8 mouse cellular contexts compared by ENCODE assay signal in the genomic region with DNA sequence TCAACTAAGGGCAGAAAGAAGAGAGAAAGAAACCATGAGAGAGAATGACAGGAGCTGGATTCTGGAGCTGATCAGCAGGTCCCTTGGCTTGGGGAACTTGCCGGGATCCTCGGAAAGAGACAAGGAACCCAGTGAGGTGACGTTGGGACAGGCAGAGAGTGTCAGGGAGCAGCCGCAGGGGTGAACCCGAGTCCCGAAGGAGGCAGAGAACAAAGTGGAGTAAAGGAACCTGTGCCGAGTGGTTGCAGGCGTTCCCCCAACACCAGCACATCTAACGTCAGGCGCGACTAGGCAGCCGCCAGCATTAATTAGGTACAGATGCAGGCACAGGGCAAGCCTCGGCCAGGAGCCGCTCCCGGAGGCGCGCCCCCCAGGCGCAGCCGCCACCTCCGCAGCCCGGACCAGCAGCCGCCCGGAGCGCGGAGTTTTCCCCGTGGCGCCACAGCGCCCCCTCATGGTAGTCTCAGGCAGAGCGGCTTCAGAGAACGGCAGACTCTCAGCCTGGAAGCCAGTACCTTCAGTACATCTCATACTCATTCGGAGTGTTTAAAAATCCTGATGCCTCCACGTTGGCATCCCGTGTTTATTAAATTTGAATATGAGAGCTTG. TPM values are rescaled to one million over a fixed set of nuclear protein-coding genes. Genes with fewer than 3 reads are reported as not detected.
DNase-seq lines count a peak whose midpoint lies in the region; ATAC-seq and TF ChIP-seq lines count a peak whose summit lies in the region.

No protein-coding gene starts in this region.

- peak; percentile 82 to 98 for TF ChIP-seq CTCF in CH12.LX (conservative IDR thresholded peaks at IDR 0.05 in 1 of 2, IDR thresholded peaks at IDR 0.05 in 1 of 2; ENCODE audit: low read depth in 2 of 2, low read length in 2 of 2)
- peak; percentile 92 for TF ChIP-seq CTCF in heart, postnatal 0 days (IDR thresholded peaks at IDR 0.05; ENCODE audit: low read depth)
- TF ChIP-seq CTCF in liver, postnatal 0 days (IDR thresholded peaks at IDR 0.05; ENCODE audit: low read depth) = peak; percentile 91

- H3K4me1 ChIP-seq in CH12.LX (ENCODE audit: control insufficient read depth in 1 of 2, insufficient read depth in 2 of 2) = peaks cover 13 to 36% of the 10 kb centered on the region in 2 experiments
- peaks cover 19% of the 10 kb centered on the region for H3K4me1 ChIP-seq in forebrain, embryonic 12.5 days
- H3K4me1 ChIP-seq in heart, postnatal 0 days (ENCODE audit: control insufficient read depth, insufficient read depth) = no peaks in the 10 kb centered on the region
- H3K4me1 ChIP-seq in liver, postnatal 0 days (ENCODE audit: insufficient read depth) = peaks cover 3% of the 10 kb centered on the region
- 0 out of 2 replicates have a peak, but pooled peaks cover 6% of the 10 kb centered on the region for H3K4me1 ChIP-seq in neural tube, embryonic 14.5 days (ENCODE audit: control insufficient read depth, insufficient read depth, low read length)

- TF ChIP-seq EP300 in CH12.LX (IDR thresholded peaks at IDR 0.05; ENCODE audit: low read length) = no peak; the same call in 1 of the 2 replicates
- no peak for TF ChIP-seq EP300 in heart, postnatal 0 days (IDR thresholded peaks at IDR 0.05; ENCODE audit: low read depth)
- TF ChIP-seq EP300 in liver, postnatal 0 days (IDR thresholded peaks at IDR 0.05; ENCODE audit: low read depth) = no peak

- peak; percentile 90 for ATAC-seq in forebrain, embryonic 12.5 days (ENCODE audit: low FRiP score)
- peak; percentile 81 for ATAC-seq in heart, postnatal 0 days (ENCODE audit: insufficient read depth, low read depth)
- ATAC-seq in liver, postnatal 0 days = peak; percentile 62
- ATAC-seq in neural tube, embryonic 14.5 days (ENCODE audit: low read depth) = peak; percentile 72

- peak overlapping the region; percentile 46 for H3K9ac ChIP-seq in CH12.LX (ENCODE audit: insufficient read depth, low read depth)
- H3K9ac ChIP-seq in forebrain, embryonic 12.5 days = peak overlapping the region; percentile 42
- 0 out of 2 replicates have a peak overlapping the region, but pooled peaks have one; percentile 36 for H3K9ac ChIP-seq in heart, postnatal 0 days (replicated peaks; ENCODE audit: low read depth, low read length)
- peak overlapping the region; percentile 23 for H3K9ac ChIP-seq in liver, postnatal 0 days (replicated peaks)
- H3K9ac ChIP-seq in neural tube, embryonic 14.5 days (replicated peaks; ENCODE audit: low read depth, low read length) = peak overlapping the region; percentile 32; the same call in 1 of the 2 replicates

- DNase-seq in CH12.LX (ENCODE audit: extremely low read depth) = peak; percentile 72
- peak; percentile 49 for DNase-seq in c-Kit-positive CD71-positive TER-119-negative erythroid progenitor cells, embryonic 14.5 days (ENCODE audit: low read depth)
- DNase-seq in heart, postnatal 0 days (ENCODE audit: low spot score) = peak; percentile 60
- DNase-seq in kidney, postnatal 4 days = peak; percentile 92
- peak; percentile 87 for DNase-seq in liver, postnatal 0 days
- DNase-seq in testis, postnatal 10 days (ENCODE audit: low spot score) = peak; percentile 95

- TF ChIP-seq RAD21 in CH12.LX (IDR thresholded peaks at IDR 0.05; ENCODE audit: low read depth, low read length) = peak; percentile 98

- in situ Hi-C loops in CH12.LX (cut with MboI; ENCODE audit: low pct_ligation_motif_present, low pct_unique_long_range_greater_than_20kb, low sequenced_read_pairs) = no loop called here

- peak overlapping the region; percentile 21 to 51 (median 34) for H3K4me3 ChIP-seq in CH12.LX (replicated peaks in 1 of 3; ENCODE audit: low read depth in 2 of 3, low read length in 2 of 3, poor library complexity in 1 of 3)
- peak overlapping the region; percentile 41 for H3K4me3 ChIP-seq in forebrain, embryonic 12.5 days (replicated peaks)
- peak overlapping the region; percentile 52 for H3K4me3 ChIP-seq in heart, postnatal 0 days (ENCODE audit: low read depth, low read length)
- H3K4me3 ChIP-seq in liver, postnatal 0 days (ENCODE audit: low read depth, low read length) = peak overlapping the region; percentile 43
- H3K4me3 ChIP-seq in neural tube, embryonic 14.5 days (ENCODE audit: low read depth, low read length) = peak overlapping the region; percentile 25

- no peaks in the 10 kb centered on the region for H3K36me3 ChIP-seq in CH12.LX (replicated peaks in 1 of 2; ENCODE audit: control insufficient read depth in 1 of 2, insufficient read depth in 1 of 2, low read length in 1 of 2)
- H3K36me3 ChIP-seq in forebrain, embryonic 12.5 days (replicated peaks) = no peaks in the 10 kb centered on the region
- no peaks in the 10 kb centered on the region for H3K36me3 ChIP-seq in heart, postnatal 0 days (replicated peaks; ENCODE audit: control insufficient read depth, insufficient read depth, low read length)
- no peaks in the 10 kb centered on the region for H3K36me3 ChIP-seq in liver, postnatal 0 days (replicated peaks; ENCODE audit: insufficient read depth, low read length)
- no peaks in the 10 kb centered on the region for H3K36me3 ChIP-seq in neural tube, embryonic 14.5 days (ENCODE audit: control insufficient read depth, insufficient read depth, low read length)

- H3K9me3 ChIP-seq in CH12.LX (replicated peaks; ENCODE audit: low read length) = peaks cover 3% of the 10 kb centered on the region
- no peaks in the 10 kb centered on the region for H3K9me3 ChIP-seq in forebrain, embryonic 12.5 days
- no peaks in the 10 kb centered on the region for H3K9me3 ChIP-seq in heart, postnatal 0 days (replicated peaks; ENCODE audit: control insufficient read depth, low read length)
- H3K9me3 ChIP-seq in liver, postnatal 0 days (ENCODE audit: low read length) = no peaks in the 10 kb centered on the region
- H3K9me3 ChIP-seq in neural tube, embryonic 14.5 days (ENCODE audit: control insufficient read depth, low read length) = no peaks in the 10 kb centered on the region

- no peak overlapping the region for H3K27ac ChIP-seq in CH12.LX (ENCODE audit: insufficient read depth, low read depth)
- no peak overlapping the region for H3K27ac ChIP-seq in forebrain, embryonic 12.5 days
- no peak overlapping the region for H3K27ac ChIP-seq in heart, postnatal 0 days (ENCODE audit: low read depth)
- H3K27ac ChIP-seq in liver, postnatal 0 days (ENCODE audit: low read depth) = no peak overlapping the region
- no peak overlapping the region for H3K27ac ChIP-seq in neural tube, embryonic 14.5 days (ENCODE audit: low read depth, low read length)

- 1% methylated on average over 32 of the region's 33 CpGs for WGBS in forebrain, embryonic 12.5 days
- under 1% methylated on average over 33 of the region's 33 CpGs for WGBS in heart, postnatal 0 days
- under 1% methylated on average over 32 of the region's 33 CpGs for WGBS in liver, postnatal 0 days (ENCODE audit: insufficient replicate concordance)
- 2% methylated on average over 33 of the region's 33 CpGs for WGBS in neural tube, embryonic 14.5 days

- dilution Hi-C loops in CH12.LX (cut with MboI; ENCODE audit: extremely low pct_ligation_motif_present, extremely low pct_unique_long_range_greater_than_20kb, low sequenced_read_pairs) = no loop called here

- no peak for TF ChIP-seq POLR2A in CH12.LX (IDR thresholded peaks at IDR 0.05; ENCODE audit: low read depth, low read length)

- no peaks in the 10 kb centered on the region for H3K79me2 ChIP-seq in CH12.LX (replicated peaks; ENCODE audit: control insufficient read depth, extremely low read depth, insufficient read depth, poor library complexity, severe bottlenecking)

- peaks cover 43% of the 10 kb centered on the region for H3K27me3 ChIP-seq in CH12.LX (replicated peaks)
- peaks cover 79% of the 10 kb centered on the region for H3K27me3 ChIP-seq in forebrain, embryonic 12.5 days
- H3K27me3 ChIP-seq in heart, postnatal 0 days (ENCODE audit: control insufficient read depth, insufficient read depth, low read length) = peaks cover 38% of the 10 kb centered on the region
- 0 out of 2 replicates have a peak, but pooled peaks cover 5% of the 10 kb centered on the region for H3K27me3 ChIP-seq in liver, postnatal 0 days (ENCODE audit: insufficient read depth, low read length)
- H3K27me3 ChIP-seq in neural tube, embryonic 14.5 days (ENCODE audit: control insufficient read depth, insufficient read depth, low read length) = peaks cover 20% of the 10 kb centered on the region

- H3K4me2 ChIP-seq in CH12.LX (ENCODE audit: insufficient read depth, low read depth, poor library complexity, severe bottlenecking) = peak overlapping the region; percentile 88
- H3K4me2 ChIP-seq in forebrain, embryonic 12.5 days = peak overlapping the region; percentile 69
- peak overlapping the region; percentile 92 for H3K4me2 ChIP-seq in heart, postnatal 0 days (ENCODE audit: low read depth, low read length)
- peak overlapping the region; percentile 79 for H3K4me2 ChIP-seq in liver, postnatal 0 days (ENCODE audit: low read depth, low read length)
- H3K4me2 ChIP-seq in neural tube, embryonic 14.5 days (ENCODE audit: low read depth, low read length) = peak overlapping the region; percentile 65

TF ChIP-seq in CH12.LX, 34 proteins besides CTCF, POLR2A, EP300 and RAD21 (continues in another document):
- TF ChIP-seq BHLHE40 (IDR thresholded peaks at IDR 0.05; ENCODE audit: low read depth, low read length) = no peak
- no peak for TF ChIP-seq GABPA (IDR thresholded peaks at IDR 0.05; ENCODE audit: insufficient replicate concordance, low read depth, low read length)
- TF ChIP-seq MAFK (IDR thresholded peaks at IDR 0.05; ENCODE audit: insufficient replicate concordance, low read length) = no peak
- TF ChIP-seq KAT2A (IDR thresholded peaks at IDR 0.05; ENCODE audit: insufficient replicate concordance, low read length) = no peak

RNA-seq across cellular contexts. Expression of a gene that starts 31.1 kb away (rescaled TPM):
- total RNA-seq in CH12.LX (2012; rRNA removed) = not detected in 2 replicates
- total RNA-seq in CH12.LX (2014; rRNA removed) = not detected in 2 replicates
- not detected in 2 replicates for polyA plus RNA-seq in CH12.LX (2012; ENCODE audit: insufficient read length, low read depth)
- not detected in 2 replicates for polyA plus RNA-seq in forebrain, embryonic 12.5 days (2016; fragmentation: Nextera tagmentation; extraction: Ambion mirVana)
- total RNA-seq in heart, postnatal 0 days (2014; rRNA removed; ENCODE audit: low replicate concordance) = 1.2 TPM in 1 of 2 replicates, not detected in the other
- 0.10 and 0.19 TPM in 2 replicates for polyA plus RNA-seq in heart, postnatal 0 days (2015; fragmentation: Nextera tagmentation; extraction: Ambion mirVana)
- polyA plus RNA-seq in liver, postnatal 0 days (2015; fragmentation: Nextera tagmentation; extraction: Ambion mirVana) = 10.9 and 12.0 TPM in 2 replicates
- not detected in 2 replicates for polyA plus RNA-seq in neural tube, embryonic 14.5 days (2014; fragmentation: Nextera tagmentation; extraction: Ambion mirVana)

RNA-seq across cellular contexts. Expression of a gene that starts 46.9 kb away (rescaled TPM):
- total RNA-seq in CH12.LX (2012; rRNA removed) = not detected in 2 replicates
- not detected in 2 replicates for total RNA-seq in CH12.LX (2014; rRNA removed)
- polyA plus RNA-seq in CH12.LX (2012; ENCODE audit: insufficient read length, low read depth) = not detected in 2 replicates
- 0.46 and 0.57 TPM in 2 replicates for polyA plus RNA-seq in forebrain, embryonic 12.5 days (2016; fragmentation: Nextera tagmentation; extraction: Ambion mirVana)
- total RNA-seq in heart, postnatal 0 days (2014; rRNA removed; ENCODE audit: low replicate concordance) = 0.04 TPM in 1 of 2 replicates, not detected in the other
- 0.38 and 0.53 TPM in 2 replicates for polyA plus RNA-seq in heart, postnatal 0 days (2015; fragmentation: Nextera tagmentation; extraction: Ambion mirVana)
- 0.11 TPM in 2 replicates for polyA plus RNA-seq in liver, postnatal 0 days (2015; fragmentation: Nextera tagmentation; extraction: Ambion mirVana)
- polyA plus RNA-seq in neural tube, embryonic 14.5 days (2014; fragmentation: Nextera tagmentation; extraction: Ambion mirVana) = 0.31 and 1.1 TPM in 2 replicates
